Mouse (Mus musculus): ENCODE results near the gene Tfap2e.

DNA sequence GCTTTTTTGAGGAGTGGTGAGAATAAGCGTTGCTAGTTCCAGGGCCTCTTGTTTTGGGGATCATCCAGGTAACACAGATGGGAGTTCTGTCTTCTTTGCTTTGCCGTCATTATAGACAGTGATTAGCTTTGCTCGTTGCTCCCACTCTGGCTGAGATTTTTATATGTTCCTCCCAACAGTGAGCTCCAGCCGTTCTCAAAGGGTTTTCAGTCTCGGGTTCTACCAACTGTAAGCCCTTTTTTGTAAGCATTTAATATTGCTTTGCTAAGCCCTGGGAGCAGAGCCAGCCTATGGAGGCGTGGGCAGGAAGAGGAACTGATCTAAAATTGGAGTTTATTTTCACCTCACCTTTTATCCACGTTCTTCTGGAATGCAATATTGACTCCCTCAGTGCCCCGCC, 47.0 kb upstream of the Tfap2e start:
- TF ChIP-seq CTCF (IDR thresholded peaks at IDR 0.05; ENCODE audit: control insufficient read depth, insufficient read depth, low read length) = no peak
- TF ChIP-seq POLR2A (IDR thresholded peaks at IDR 0.05; ENCODE audit: borderline replicate concordance, control insufficient read depth, low read depth, low read length) = no peak
